Mouse (Mus musculus): Measurements from ENCODE around the gene Gm17416.

DNA sequence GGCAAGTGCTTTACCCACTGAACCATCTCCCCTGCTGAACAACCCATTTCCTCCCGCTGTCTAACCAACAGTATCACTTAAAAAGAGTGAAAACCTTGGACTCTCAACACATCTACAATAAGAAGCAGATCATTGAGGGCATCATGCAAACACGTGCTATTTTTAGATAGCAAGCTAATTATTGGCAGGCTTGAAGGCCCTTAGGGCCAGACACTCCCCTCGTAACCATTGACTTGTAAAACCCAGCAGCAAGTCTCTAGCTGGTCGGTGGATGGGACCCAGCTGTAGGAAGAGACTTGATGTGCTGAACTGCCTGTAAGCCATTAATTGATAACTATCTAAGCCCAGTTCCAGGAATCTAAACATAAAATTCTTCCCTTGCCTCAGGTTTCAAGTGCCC is 25.7 kb upstream of the Gm17416 start:
- no peak for TF ChIP-seq CTCF (conservative IDR thresholded peaks at IDR 0.05; ENCODE audit: low read length)
- TF ChIP-seq NANOG (IDR thresholded peaks at IDR 0.05; ENCODE audit: borderline replicate concordance, low read length) = no peak

Measured in E14TG2a.4 (cell line).